Mouse (Mus musculus) midbrain, embryonic 13.5 days (tissue): ENCODE results near the gene Gja3. TPM values are rescaled to one million over a fixed set of nuclear protein-coding genes. Genes with fewer than 3 reads are reported as not detected.

Experiments
- ATAC-seq: fragments of 200-750 bp; cut with Nextera tagmentation; 2 replicates; pipeline ENCODE4 v1.8.0; 2017; ENCODE audit warnings: mild to moderate bottlenecking, moderate TSS enrichment, moderate library complexity
- H3K27ac ChIP-seq: fragments of 300-500 bp; sonication (generic); 2 replicates; pipeline ENCODE4 v1.5.1; 2015; ENCODE audit warnings: inconsistent platforms, mild to moderate bottlenecking, moderate library complexity
- H3K27me3 ChIP-seq: fragments of 300-500 bp; sonication (generic); 2 replicates; pipeline ENCODE4 v1.6.1; 2015; ENCODE audit warnings: mild to moderate bottlenecking, inconsistent platforms
- H3K36me3 ChIP-seq: fragments of 300-500 bp; sonication (generic); 2 replicates; pipeline ENCODE4 v1.6.1; 2015; ENCODE audit warnings: mild to moderate bottlenecking, inconsistent platforms
- H3K4me1 ChIP-seq: fragments of 300-500 bp; sonication (generic); replicated peaks from 2 replicates; pipeline ENCODE4 v1.6.1; 2015; ENCODE audit warnings: inconsistent platforms
- H3K4me2 ChIP-seq: fragments of 300-500 bp; sonication (generic); replicated peaks from 2 replicates; pipeline ENCODE4 v1.6.1; 2015; ENCODE audit warnings: moderate library complexity, mild to moderate bottlenecking, inconsistent platforms
- H3K4me3 ChIP-seq: fragments of 300-500 bp; sonication (generic); replicated peaks from 2 replicates; pipeline ENCODE4 v1.5.1; 2015; ENCODE audit warnings: mild to moderate bottlenecking, inconsistent platforms
- H3K9ac ChIP-seq: fragments of 300-500 bp; sonication (generic); replicated peaks from 2 replicates; pipeline ENCODE4 v1.6.1; 2015; ENCODE audit warnings: mild to moderate bottlenecking, inconsistent platforms
- H3K9me3 ChIP-seq: fragments of 300-500 bp; sonication (generic); 2 replicates; pipeline ENCODE4 v1.6.1; 2016; ENCODE audit warnings: mild to moderate bottlenecking, inconsistent platforms
- WGBS: fragments of 180-500 bp; shearing (Covaris S2); methylation state at CpG from one replicate; pipeline ENCODE4 v1.1.7; 2015; 5-methylcytosine and 5-hydroxymethylcytosine counted together
- polyA plus RNA-seq: library from polyadenylated mRNA; unstranded; fragments of >200 nt; fragmentation: Nextera tagmentation; extraction: Ambion mirVana; gene quantifications from 2 replicates; pipeline ENCODE4 v1.2.1, GENCODE M21; 2015

Gja3 gene
- 0.51 and 0.73 TPM in 2 replicates for polyA plus RNA-seq

GRCm38 (mm10) chr14:57057563-57058321 lies at the start of gene Gja3:
Gene Gja3 (minus strand): TSS chr14:57058100.
- Histone ChIP-seq H3K4me2 (peak within 1 kb of the TSS; percentile 86), H3K27me3 (peaks cover 44% of the 10 kb centered on the region), H3K4me3 (peak within 1 kb of the TSS; percentile 49), H3K4me1 (peaks cover 12% of the 10 kb centered on the region), H3K9me3 (no peaks in the 10 kb centered on the region), H3K36me3 (no peaks in the 10 kb centered on the region), H3K27ac (no peak within 1 kb of the TSS), H3K9ac (peak within 1 kb of the TSS; percentile 56)
- peak; percentile 56; the same call in 1 of the 2 replicates for ATAC-seq
- under 1% methylated on average over 79 of the region's 79 CpGs for WGBS

- no peak overlapping the region for H3K4me2 ChIP-seq
- peaks cover 18% of the 10 kb centered on the region for H3K4me1 ChIP-seq
- no peaks in the 10 kb centered on the region for H3K36me3 ChIP-seq
- H3K9ac ChIP-seq: no peak overlapping the region
- no peak overlapping the region for H3K27ac ChIP-seq
- no peaks in the 10 kb centered on the region for H3K9me3 ChIP-seq
- ATAC-seq: no peak
- WGBS: 83% methylated on average over 8 of the region's 8 CpGs
- peaks cover 60% of the 10 kb centered on the region for H3K27me3 ChIP-seq
- H3K4me3 ChIP-seq: no peak overlapping the region
These were observed 49.2 kb upstream of the Gja3 start for GRCm38 (mm10) chr14:57107091-57107490.

- 48% methylated on average over 11 of the region's 11 CpGs for WGBS
- peaks cover 18% of the 10 kb centered on the region for H3K4me1 ChIP-seq
- no peak overlapping the region for H3K4me2 ChIP-seq
- peaks cover 67% of the 10 kb centered on the region for H3K27me3 ChIP-seq
- no peaks in the 10 kb centered on the region for H3K36me3 ChIP-seq
- ATAC-seq: no peak
- H3K9ac ChIP-seq: no peak overlapping the region
- H3K27ac ChIP-seq: no peak overlapping the region
- H3K9me3 ChIP-seq: no peaks in the 10 kb centered on the region
- H3K4me3 ChIP-seq: no peak overlapping the region
These were observed 47.8 kb upstream of the Gja3 start for GRCm38 (mm10) chr14:57105721-57106120.

GRCm38 (mm10) chr14:57105111-57105510 lies 47.2 kb upstream of the Gja3 start:
- whole genome bisulfite sequencing: 12% methylated on average over 14 of the region's 14 CpGs
- ATAC-seq: no peak
- Histone ChIP-seq H3K9me3 (no peaks in the 10 kb centered on the region), H3K4me1 (peaks cover 18% of the 10 kb centered on the region), H3K36me3 (no peaks in the 10 kb centered on the region), H3K27me3 (peaks cover 72% of the 10 kb centered on the region), H3K4me3 (peak overlapping the region; percentile 62), H3K27ac (no peak overlapping the region), H3K4me2 (peak overlapping the region; percentile 100), H3K9ac (no peak overlapping the region; the same call in 1 of the 2 replicates)

- Histone ChIP-seq H3K27ac (no peak within 1 kb of the TSS), H3K4me3 (peak within 1 kb of the TSS; percentile 62), H3K36me3 (no peaks in the 10 kb centered on the region), H3K4me1 (peaks cover 20% of the 10 kb centered on the region), H3K9ac (peak within 1 kb of the TSS; percentile 60), H3K9me3 (no peaks in the 10 kb centered on the region), H3K27me3 (peaks cover 72% of the 10 kb centered on the region), H3K4me2 (peak within 1 kb of the TSS; percentile 100)
- peak; percentile 86 for ATAC-seq
- WGBS: under 1% methylated on average over 95 of the region's 101 CpGs
These were observed 46.5 kb upstream of the Gja3 start, which contains the start of gene Gjb2 for GRCm38 (mm10) chr14:57104106-57105023. Gene Gjb2 (minus strand): TSS chr14:57104702.

GRCm38 (mm10) chr14:57103711-57104105 lies 45.8 kb upstream of the Gja3 start:
- H3K4me3 ChIP-seq: peak overlapping the region; percentile 62
- peak overlapping the region; percentile 60 for H3K9ac ChIP-seq
- peak; percentile 24; the same call in 1 of the 2 replicates for ATAC-seq
- no peaks in the 10 kb centered on the region for H3K9me3 ChIP-seq
- H3K4me2 ChIP-seq: peak overlapping the region; percentile 100
- H3K36me3 ChIP-seq: no peaks in the 10 kb centered on the region
- 1% methylated on average over 22 of the region's 22 CpGs for WGBS
- H3K4me1 ChIP-seq: peaks cover 20% of the 10 kb centered on the region
- H3K27me3 ChIP-seq: peaks cover 72% of the 10 kb centered on the region
- no peak overlapping the region for H3K27ac ChIP-seq

GRCm38 (mm10) chr14:57103121-57103520 lies 45.2 kb upstream of the Gja3 start:
- Histone ChIP-seq H3K4me3 (peak overlapping the region; percentile 62; the same call in 1 of the 2 replicates), H3K4me1 (peaks cover 20% of the 10 kb centered on the region), H3K36me3 (no peaks in the 10 kb centered on the region), H3K4me2 (0 out of 2 replicates have a peak overlapping the region, but pooled peaks have one; percentile 100), H3K9ac (no peak overlapping the region), H3K9me3 (no peaks in the 10 kb centered on the region), H3K27me3 (peaks cover 72% of the 10 kb centered on the region), H3K27ac (no peak overlapping the region)
- no peak for ATAC-seq
- 59% methylated on average over 6 of the region's 6 CpGs for WGBS

- H3K4me2 ChIP-seq: no peak overlapping the region
These were observed 43.7 kb upstream of the Gja3 start for GRCm38 (mm10) chr14:57101623-57102022.

GRCm38 (mm10) chr14:57095855-57096254 lies 38.0 kb upstream of the Gja3 start:
- Histone ChIP-seq H3K36me3 (no peaks in the 10 kb centered on the region), H3K4me1 (0 out of 2 replicates have a peak, but pooled peaks cover 2% of the 10 kb centered on the region), H3K4me3 (no peak overlapping the region), H3K27ac (no peak overlapping the region), H3K27me3 (peaks cover 5% of the 10 kb centered on the region; the same call in 1 of the 2 replicates), H3K9ac (no peak overlapping the region), H3K9me3 (no peaks in the 10 kb centered on the region), H3K4me2 (no peak overlapping the region)
- ATAC-seq: no peak
- 88% methylated on average over 4 of the region's 4 CpGs for WGBS

More at GRCm38 (mm10) chr14:57101623-57102022, 43.7 kb upstream of the Gja3 start:
- WGBS: 91% methylated on average over 7 of the region's 7 CpGs
- Histone ChIP-seq H3K9me3 (no peaks in the 10 kb centered on the region), H3K4me3 (no peak overlapping the region), H3K27me3 (peaks cover 57% of the 10 kb centered on the region), H3K27ac (no peak overlapping the region), H3K4me1 (peaks cover 20% of the 10 kb centered on the region), H3K36me3 (no peaks in the 10 kb centered on the region), H3K9ac (no peak overlapping the region)
- no peak for ATAC-seq

- Histone ChIP-seq H3K9me3 (no peaks in the 10 kb centered on the region), H3K4me2 (no peak overlapping the region), H3K4me3 (no peak overlapping the region), H3K36me3 (no peaks in the 10 kb centered on the region), H3K4me1 (no peaks in the 10 kb centered on the region), H3K9ac (no peak overlapping the region), H3K27me3 (no peaks in the 10 kb centered on the region), H3K27ac (no peak overlapping the region)
- no peak for ATAC-seq
- WGBS: 6% methylated on average over 8 of the region's 8 CpGs
These were observed 35.1 kb upstream of the Gja3 start for GRCm38 (mm10) chr14:57093029-57093428.

- ATAC-seq: no peak
- Histone ChIP-seq H3K4me2 (no peak overlapping the region), H3K27me3 (no peaks in the 10 kb centered on the region), H3K27ac (no peak overlapping the region), H3K36me3 (no peaks in the 10 kb centered on the region), H3K4me3 (no peak overlapping the region), H3K4me1 (no peaks in the 10 kb centered on the region), H3K9ac (no peak overlapping the region), H3K9me3 (no peaks in the 10 kb centered on the region)
- 63% methylated on average over 2 of the region's 2 CpGs for WGBS
These were observed 32.1 kb upstream of the Gja3 start for GRCm38 (mm10) chr14:57090001-57090400.

- Histone ChIP-seq H3K36me3 (no peaks in the 10 kb centered on the region), H3K27me3 (no peaks in the 10 kb centered on the region)
These were observed 31.2 kb upstream of the Gja3 start for GRCm38 (mm10) chr14:57089107-57089506.

More at GRCm38 (mm10) chr14:57089107-57089506, 31.2 kb upstream of the Gja3 start:
- no peaks in the 10 kb centered on the region for H3K4me1 ChIP-seq
- no peak overlapping the region for H3K4me2 ChIP-seq
- no peak overlapping the region for H3K27ac ChIP-seq
- WGBS: 89% methylated on average over 7 of the region's 7 CpGs
- no peaks in the 10 kb centered on the region for H3K9me3 ChIP-seq
- H3K4me3 ChIP-seq: no peak overlapping the region
- H3K9ac ChIP-seq: no peak overlapping the region
- no peak for ATAC-seq
